Mouse (Mus musculus) liver, embryonic 11.5 days (tissue): ENCODE measurements around the gene Marveld3. TPM values are rescaled to one million over a fixed set of nuclear protein-coding genes. Genes with fewer than 3 reads are reported as not detected.

Experiments
- ATAC-seq: fragments of 200-750 bp; cut with Nextera tagmentation; replicated peaks from 2 replicates; pipeline ENCODE4 v1.8.0; 2017; ENCODE audit warnings: moderate number of reproducible peaks, mild to moderate bottlenecking, moderate TSS enrichment, moderate library complexity; ENCODE audit not compliant: low FRiP score
- DNase-seq: peaks from one replicate; pipeline ENCODE4 v3.0.0-alpha.2; 2017; ENCODE audit warnings: low spot score
- H3K27ac ChIP-seq: fragments of 300-500 bp; sonication (generic); 2 replicates; pipeline ENCODE4 v1.5.1; 2014; ENCODE audit warnings: mild to moderate bottlenecking, low read depth, low read length, control low read depth
- H3K27me3 ChIP-seq: fragments of 300-500 bp; sonication (generic); replicated peaks from 2 replicates; pipeline ENCODE4 v1.6.1; 2014; ENCODE audit warnings: low read length, mixed read lengths; ENCODE audit not compliant: control insufficient read depth, insufficient read depth
- H3K36me3 ChIP-seq: fragments of 300-500 bp; sonication (generic); 2 replicates; pipeline ENCODE4 v1.6.1; 2014; ENCODE audit warnings: mild to moderate bottlenecking, low read length, moderate library complexity, mixed read lengths; ENCODE audit not compliant: control insufficient read depth, insufficient read depth
- H3K4me1 ChIP-seq: fragments of 300-500 bp; sonication (generic); replicated peaks from 2 replicates; pipeline ENCODE4 v1.6.1; 2014; ENCODE audit warnings: low read length, mixed read lengths; ENCODE audit not compliant: control insufficient read depth, insufficient read depth
- H3K4me2 ChIP-seq: fragments of 300-500 bp; sonication (generic); 2 replicates; pipeline ENCODE4 v1.6.1; 2014; ENCODE audit warnings: mild to moderate bottlenecking, control low read depth, moderate library complexity
- H3K4me3 ChIP-seq: fragments of 300-500 bp; sonication (generic); 2 replicates; pipeline ENCODE4 v1.5.1; 2014; ENCODE audit warnings: low read depth, low read length, control low read depth
- H3K9ac ChIP-seq: fragments of 300-500 bp; sonication (generic); 2 replicates; pipeline ENCODE4 v1.6.1; 2014; ENCODE audit warnings: low read depth, low read length, control low read depth
- H3K9me3 ChIP-seq: fragments of 300-500 bp; sonication (generic); 2 replicates; pipeline ENCODE4 v1.6.1; 2016; ENCODE audit warnings: low read length, inconsistent platforms, mixed read lengths; ENCODE audit not compliant: control insufficient read depth
- WGBS: fragments of 180-500 bp; shearing (Covaris S2); extraction: QIAGEN DNeasy Blood & Tissue Kit; methylation state at CpG from one replicate; pipeline ENCODE4 v1.1.7; 2014; 5-methylcytosine and 5-hydroxymethylcytosine counted together
- polyA plus RNA-seq: library from polyadenylated mRNA; unstranded; fragments of >200 nt; fragmentation: Nextera tagmentation; extraction: Ambion mirVana; gene quantifications from 2 replicates; pipeline ENCODE4 v1.2.1, GENCODE M21; 2014

Gene Marveld3
- polyA plus RNA-seq, result 0.15 and 0.17 TPM in 2 replicates

DNA sequence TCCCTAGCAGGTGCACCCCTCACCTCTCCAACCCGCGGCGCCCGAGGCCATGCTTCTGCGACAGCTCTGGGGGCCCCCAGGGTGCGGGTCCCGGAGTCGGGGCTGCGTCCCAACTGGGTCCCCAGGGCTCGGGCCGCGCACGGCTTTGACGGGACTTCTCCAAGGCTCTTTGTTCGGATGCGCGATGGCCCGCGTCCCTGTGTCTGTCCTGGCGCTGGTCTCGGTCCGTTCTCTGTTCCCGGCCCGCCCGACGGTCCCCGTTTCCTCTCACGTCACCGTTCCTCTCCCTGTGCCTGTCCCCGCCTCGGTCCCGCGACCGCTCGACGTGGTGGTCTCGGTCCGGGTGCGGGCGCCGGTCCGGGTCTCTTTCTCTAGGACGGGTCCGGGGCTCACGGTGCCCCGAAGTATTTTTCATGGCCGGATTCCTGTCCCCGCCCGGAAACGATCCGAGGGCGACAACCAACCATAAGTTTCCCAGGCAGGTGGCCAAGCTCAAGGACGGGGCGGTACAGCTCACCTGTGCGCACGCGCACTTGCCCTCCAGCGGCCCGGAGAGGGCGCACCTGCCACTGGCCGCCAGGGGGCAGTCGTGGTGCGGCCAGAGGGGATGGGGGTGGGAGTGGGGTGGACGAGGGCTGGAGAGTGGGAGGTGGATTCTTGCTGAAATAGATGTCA lies at the start of gene Marveld3:
TSS of gene Marveld3 (minus strand) at position 511 of the 675 bp plus-strand sequence.
- WGBS, result 6% methylated on average over 64 of the region's 64 CpGs
- Histone ChIP-seq H3K9ac (no peak within 1 kb of the TSS), H3K36me3 (no peaks in the 10 kb centered on the region), H3K9me3 (no peaks in the 10 kb centered on the region), H3K4me2 (peak within 1 kb of the TSS; percentile 83), H3K4me1 (no peaks in the 10 kb centered on the region; the same call in 1 of the 2 replicates), H3K27me3 (peaks cover 31% of the 10 kb centered on the region), H3K4me3 (peak within 1 kb of the TSS; percentile 45), H3K27ac (no peak within 1 kb of the TSS)
- DNase-seq, result no peak
- peak; percentile 57; the same call in 1 of the 2 replicates for ATAC-seq

DNA sequence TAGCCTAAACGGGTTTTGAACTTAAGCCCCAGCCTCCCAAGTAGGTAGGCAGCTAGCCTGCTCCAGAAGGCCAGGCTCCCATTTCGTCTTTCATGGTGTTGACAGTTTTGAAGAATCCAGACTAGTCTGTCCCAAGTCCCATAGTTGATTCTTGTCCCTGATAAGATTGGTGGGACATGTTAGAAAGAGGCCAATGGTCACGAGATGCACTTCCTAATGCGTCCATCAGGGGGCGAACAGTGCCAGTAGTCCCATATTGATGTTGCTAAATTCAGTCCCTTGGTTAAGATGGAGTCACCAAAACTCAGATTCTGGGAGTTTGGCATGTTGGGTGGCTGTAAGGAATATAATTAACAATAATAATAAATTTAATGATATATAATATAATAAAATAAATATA lies 48.9 kb upstream of the Marveld3 start:
- H3K9ac ChIP-seq, result no peak overlapping the region
- H3K36me3 ChIP-seq, result no peaks in the 10 kb centered on the region
- no peak overlapping the region for H3K27ac ChIP-seq
- WGBS, result 31% methylated on average over 5 of the region's 5 CpGs
- H3K27me3 ChIP-seq, result no peaks in the 10 kb centered on the region
- ATAC-seq (no peak), DNase-seq (no peak)
- no peaks in the 10 kb centered on the region for H3K4me1 ChIP-seq
- no peaks in the 10 kb centered on the region for H3K9me3 ChIP-seq
- no peak overlapping the region for H3K4me3 ChIP-seq
- H3K4me2 ChIP-seq, result no peak overlapping the region

DNA sequence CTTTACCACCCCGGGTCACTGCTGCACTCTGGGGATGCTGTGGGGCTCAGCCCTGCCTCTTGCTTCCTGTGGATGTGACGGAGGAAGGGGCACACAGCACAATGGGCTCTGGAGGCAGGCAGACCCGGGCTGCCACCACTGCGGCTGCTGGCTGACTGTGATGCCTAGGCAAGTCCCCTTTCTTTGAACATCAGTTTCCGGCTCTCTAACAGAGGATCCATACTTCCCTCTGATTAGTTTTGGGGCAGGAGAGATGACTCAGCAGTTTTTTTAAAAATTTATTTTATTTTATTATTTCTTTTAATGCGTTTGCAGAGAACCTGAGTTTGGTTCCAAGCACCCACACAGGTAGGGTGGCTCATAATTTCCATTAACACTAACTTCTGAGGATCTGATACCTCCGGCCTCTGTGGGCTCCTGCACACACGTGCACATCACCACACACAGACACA lies 47.0 kb upstream of the Marveld3 start:
- H3K4me3 ChIP-seq, result no peak overlapping the region
- no peaks in the 10 kb centered on the region for H3K9me3 ChIP-seq
- no peak overlapping the region for H3K27ac ChIP-seq

DNA sequence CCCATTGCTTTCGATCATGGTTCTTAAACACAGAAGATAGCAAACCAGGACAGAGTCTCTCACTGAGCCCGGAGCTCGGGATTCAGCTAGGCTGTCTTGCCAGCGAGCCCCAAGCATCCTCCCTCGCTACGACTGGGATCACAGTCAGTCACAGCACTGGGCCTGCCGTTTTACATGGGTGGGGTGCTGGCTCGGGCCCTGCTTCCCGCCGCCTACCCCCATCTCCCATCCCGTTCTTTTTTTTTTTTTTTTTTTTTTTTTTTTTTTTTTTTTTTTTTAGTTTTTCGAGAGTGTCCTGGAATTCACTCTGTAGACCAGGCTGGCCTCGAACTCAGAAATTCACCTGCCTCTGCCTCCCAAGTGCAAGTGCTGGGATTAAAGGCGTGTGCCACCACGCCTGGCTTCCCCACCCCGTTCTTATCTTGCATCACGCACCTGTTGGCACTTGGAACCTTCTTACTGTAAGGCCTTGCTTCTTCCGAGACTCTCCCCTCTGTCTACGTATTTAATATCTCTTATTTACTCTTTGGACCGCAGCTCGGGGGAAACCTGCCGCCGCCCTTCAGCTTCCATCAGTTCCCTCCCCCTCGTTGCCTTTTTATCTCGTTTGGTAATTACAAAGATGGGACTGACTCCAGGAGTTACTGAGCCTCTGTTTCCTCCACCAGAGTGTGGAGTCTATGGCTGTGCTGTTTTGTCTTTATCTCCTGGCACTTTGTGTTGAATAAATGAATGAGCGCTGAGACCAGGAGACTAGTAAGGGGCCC lies 46.4 kb upstream of the Marveld3 start:
- Histone ChIP-seq H3K27me3 (no peaks in the 10 kb centered on the region), H3K4me3 (no peak overlapping the region), H3K9me3 (no peaks in the 10 kb centered on the region), H3K27ac (no peak overlapping the region), H3K36me3 (no peaks in the 10 kb centered on the region), H3K4me2 (no peak overlapping the region), H3K4me1 (no peaks in the 10 kb centered on the region), H3K9ac (no peak overlapping the region)
- no peak for ATAC-seq
- WGBS, result 78% methylated on average over 26 of the region's 26 CpGs
- DNase-seq, result no peak

More for the DNA sequence above, 47.0 kb upstream of the Marveld3 start:
- Histone ChIP-seq H3K27me3 (no peaks in the 10 kb centered on the region), H3K4me2 (no peak overlapping the region), H3K36me3 (no peaks in the 10 kb centered on the region), H3K9ac (no peak overlapping the region), H3K4me1 (no peaks in the 10 kb centered on the region)
- DNase-seq, result no peak
- ATAC-seq, result no peak
- WGBS, result 59% methylated on average over 8 of the region's 8 CpGs

DNA sequence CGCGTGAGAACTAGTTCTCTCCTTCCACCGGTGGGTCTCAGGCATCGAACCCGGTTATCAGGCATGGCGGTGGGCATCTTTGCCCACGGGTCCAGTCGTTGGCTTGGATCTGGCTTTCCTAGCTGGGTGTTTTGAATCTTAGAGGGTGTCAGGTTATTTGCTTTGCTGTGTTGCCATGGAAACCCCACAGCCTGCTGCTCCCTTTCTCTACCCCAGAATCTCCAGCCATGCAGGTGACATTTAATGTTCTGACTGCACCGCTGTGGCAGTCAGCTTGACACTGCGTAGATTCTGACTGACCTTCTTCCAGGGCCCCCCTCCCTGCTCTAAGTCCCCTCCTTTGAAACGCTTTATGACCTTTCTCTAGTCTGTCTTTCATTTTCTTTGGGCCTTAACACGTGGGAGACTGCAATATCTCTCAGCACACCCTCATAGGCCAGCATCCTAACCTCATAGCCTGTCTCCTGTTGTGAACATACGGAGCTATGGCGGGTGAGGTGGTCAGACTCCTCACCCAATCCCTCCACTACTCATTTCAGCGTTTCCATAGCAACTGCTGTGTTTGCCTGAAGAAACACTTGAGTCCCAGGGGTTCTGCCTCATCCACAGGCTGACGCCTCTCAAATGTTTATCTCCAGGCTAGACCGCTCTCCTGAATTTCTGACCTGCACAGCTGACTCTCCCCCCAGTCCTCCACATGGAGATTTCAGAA lies 44.5 kb upstream of the Marveld3 start:
- no peaks in the 10 kb centered on the region for H3K4me1 ChIP-seq
- no peak for DNase-seq
- H3K27me3 ChIP-seq, result no peaks in the 10 kb centered on the region

DNA sequence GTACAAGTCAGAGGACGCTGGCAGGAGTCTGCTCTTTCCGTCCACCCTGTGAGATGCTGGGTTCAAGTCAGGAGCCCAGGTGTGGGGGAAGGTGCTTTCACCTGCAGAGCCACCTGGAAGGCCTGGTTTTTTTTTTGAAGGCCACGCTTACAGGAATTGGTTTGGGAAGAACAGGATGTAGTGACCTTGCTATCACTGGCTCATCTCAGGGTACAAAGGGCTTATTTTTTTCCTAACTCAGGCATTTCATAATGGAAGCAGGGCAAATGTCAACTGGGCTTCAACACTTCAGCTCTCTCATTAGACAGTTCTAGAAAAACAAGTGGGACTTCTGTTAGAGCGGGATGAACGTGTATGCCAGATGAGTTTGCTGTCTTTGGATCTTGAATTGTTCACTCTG lies 42.3 kb upstream of the Marveld3 start:
- no peak for DNase-seq
- no peaks in the 10 kb centered on the region for H3K4me1 ChIP-seq
- no peak for ATAC-seq
- no peak overlapping the region for H3K9ac ChIP-seq
- H3K36me3 ChIP-seq, result no peaks in the 10 kb centered on the region
- H3K4me3 ChIP-seq, result no peak overlapping the region
- H3K9me3 ChIP-seq, result no peaks in the 10 kb centered on the region
- no peak overlapping the region for H3K4me2 ChIP-seq
- no peaks in the 10 kb centered on the region for H3K27me3 ChIP-seq
- no peak overlapping the region for H3K27ac ChIP-seq
- 75% methylated on average over 5 of the region's 5 CpGs for WGBS

More for the DNA sequence above, 44.5 kb upstream of the Marveld3 start:
- Histone ChIP-seq H3K27ac (no peak overlapping the region), H3K9ac (no peak overlapping the region), H3K4me3 (no peak overlapping the region), H3K36me3 (no peaks in the 10 kb centered on the region), H3K9me3 (no peaks in the 10 kb centered on the region), H3K4me2 (no peak overlapping the region)
- 59% methylated on average over 17 of the region's 17 CpGs for WGBS
- ATAC-seq, result no peak

DNA sequence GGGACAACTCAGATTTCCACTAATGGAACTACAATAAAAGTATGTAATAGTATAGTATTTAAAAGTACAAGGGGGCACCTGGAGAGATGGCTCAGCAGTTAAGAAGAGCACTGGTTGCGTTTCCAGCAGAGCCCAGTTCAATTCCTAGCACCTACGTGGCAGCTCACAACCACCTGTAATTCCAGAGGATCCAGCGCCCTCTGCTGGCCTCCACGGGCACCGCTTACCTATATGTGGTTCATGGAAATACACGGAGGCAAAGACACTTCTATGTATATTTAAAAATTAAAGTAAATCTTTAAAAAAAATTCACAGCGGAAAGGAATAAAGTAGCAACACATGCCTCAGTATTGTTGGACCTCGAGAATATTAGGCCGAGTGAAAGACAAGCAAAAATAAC lies 41.0 kb upstream of the Marveld3 start:
- no peak overlapping the region for H3K4me2 ChIP-seq
- H3K4me3 ChIP-seq, result no peak overlapping the region
- WGBS, result 29% methylated on average over 9 of the region's 9 CpGs
- H3K9me3 ChIP-seq, result no peaks in the 10 kb centered on the region
- no peak for DNase-seq
- no peak overlapping the region for H3K27ac ChIP-seq
- H3K36me3 ChIP-seq, result no peaks in the 10 kb centered on the region
- no peak overlapping the region for H3K9ac ChIP-seq
- H3K4me1 ChIP-seq, result no peaks in the 10 kb centered on the region
- ATAC-seq, result no peak
- no peaks in the 10 kb centered on the region for H3K27me3 ChIP-seq

DNA sequence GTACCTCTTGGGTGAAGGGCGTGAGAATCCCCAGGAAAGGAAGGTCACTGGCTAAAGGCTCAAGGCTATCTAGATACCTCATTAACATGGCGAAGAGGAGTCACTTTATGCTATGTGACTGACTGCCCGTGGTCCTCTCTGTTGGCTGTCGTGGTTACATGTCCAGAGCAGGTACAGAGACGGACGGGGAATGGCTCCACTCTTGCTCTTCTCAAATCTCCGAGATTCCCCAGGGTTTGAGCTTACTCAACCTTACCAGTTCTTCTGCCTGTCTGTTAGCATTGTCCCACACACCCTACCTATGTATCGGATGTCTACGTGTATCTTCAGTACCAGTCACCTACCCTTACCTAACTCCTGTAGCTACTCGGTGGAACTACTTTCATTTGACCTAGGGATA lies 38.0 kb upstream of the Marveld3 start:
- Histone ChIP-seq H3K4me3 (no peak overlapping the region), H3K36me3 (no peaks in the 10 kb centered on the region), H3K27ac (no peak overlapping the region), H3K27me3 (no peaks in the 10 kb centered on the region), H3K4me2 (no peak overlapping the region), H3K4me1 (no peaks in the 10 kb centered on the region), H3K9ac (no peak overlapping the region), H3K9me3 (no peaks in the 10 kb centered on the region)
- no peak for ATAC-seq
- WGBS, result 71% methylated on average over 10 of the region's 10 CpGs
- DNase-seq, result no peak
